Mouse (Mus musculus) megakaryocyte, embryonic 14.5 days (primary cell): ENCODE results near the gene Nenf.

ENCODE experiments used
- FLI1 ChIP-seq: IDR thresholded peaks from 2 replicates; pipeline ENCODE4 v1.6.1; 2012; ENCODE audit warnings: low read length, inconsistent platforms, mixed read lengths
- GATA1 ChIP-seq: IDR thresholded peaks from 3 replicates; pipeline ENCODE4 v1.6.1; 2012; ENCODE audit warnings: mixed read lengths, low read length, inconsistent platforms, borderline replicate concordance

DNA sequence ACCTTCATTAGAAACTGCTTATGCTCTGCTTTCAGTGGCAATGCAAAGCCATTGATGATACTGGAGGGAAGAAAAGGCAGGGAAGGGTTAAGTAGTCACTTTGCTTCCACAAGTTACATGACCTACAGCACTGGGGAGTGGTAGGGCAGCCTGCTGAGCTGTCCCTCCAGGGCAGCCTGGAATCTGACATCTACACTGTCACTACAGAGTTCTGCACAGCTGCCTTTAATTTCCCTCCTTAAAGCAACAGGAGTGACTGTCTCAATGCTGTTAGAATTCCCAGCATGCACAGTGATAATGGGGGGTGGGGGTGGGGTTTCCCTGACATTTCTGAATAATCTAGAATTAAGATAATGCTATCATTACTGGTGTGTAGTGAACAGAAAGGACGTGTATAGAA is 38.9 kb upstream of the Nenf start:
- TF ChIP-seq GATA1 (no peak), FLI1 (no peak)
